Mouse (Mus musculus) lung, adult 18-20 months (tissue): ENCODE measurements around the gene Lrfn4.
A peak's percentile ranks its signal among the peaks of the same experiment; 100 is the strongest.
"Not testable (repeated sequence)": the region's sequence is repeated elsewhere in the genome, so short reads cannot be mapped to it uniquely, and the experiment has no call there.

Experiments used
- DNase-seq, 2 experiments: peaks; one replicate each; pipeline ENCODE4 v3.0.0; 2022; ENCODE audit warnings: mixed read lengths in 2 of 2

Lrfn4 gene

GRCm38 (mm10) chr19:4610109-4610508 lies 5.4 kb downstream of the Lrfn4 start:
- DNase-seq, result peak; percentile 47 to 63

GRCm38 (mm10) chr19:4608511-4608910 lies 7.0 kb downstream of the Lrfn4 start:
- DNase-seq, result no peak

- DNase-seq, result no peak
Observed at GRCm38 (mm10) chr19:4607406-4607805, 8.1 kb downstream of the Lrfn4 start.

GRCm38 (mm10) chr19:4605654-4606053 lies 9.8 kb downstream of the Lrfn4 start:
- DNase-seq, result no peak

GRCm38 (mm10) chr19:4603801-4604723 lies 11.4 kb downstream of the Lrfn4 start:
- DNase-seq, result peak; percentile 71 to 79

GRCm38 (mm10) chr19:4602459-4602858 lies 13.0 kb downstream of the Lrfn4 start:
- no peak for DNase-seq

GRCm38 (mm10) chr19:4596071-4596470 lies 19.4 kb downstream of the Lrfn4 start:
- no peak for DNase-seq

- no peak for DNase-seq
Observed at GRCm38 (mm10) chr19:4593792-4594522, 21.5 kb downstream of the Lrfn4 start.

- DNase-seq, result peak; percentile 42 to 63
Observed at GRCm38 (mm10) chr19:4590025-4590424, 25.4 kb downstream of the Lrfn4 start.

- peak in 1 of 2 experiments; percentile 21 for DNase-seq
Observed at GRCm38 (mm10) chr19:4589081-4589480, 26.4 kb downstream of the Lrfn4 start.

- DNase-seq, result no peak
Observed at GRCm38 (mm10) chr19:4588430-4588829, 27.0 kb downstream of the Lrfn4 start.

GRCm38 (mm10) chr19:4587426-4587825 lies 28.0 kb downstream of the Lrfn4 start:
- DNase-seq, result no peak

- DNase-seq, result not testable (repeated sequence)
Observed at GRCm38 (mm10) chr19:4586783-4587182, 28.7 kb downstream of the Lrfn4 start.

GRCm38 (mm10) chr19:4583856-4584255 lies 31.6 kb downstream of the Lrfn4 start:
- DNase-seq, result no peak

- no peak for DNase-seq
Observed at GRCm38 (mm10) chr19:4579296-4579695, 36.2 kb downstream of the Lrfn4 start.

GRCm38 (mm10) chr19:4578799-4579198 lies 36.7 kb downstream of the Lrfn4 start:
- DNase-seq, result peak; percentile 52 to 59

GRCm38 (mm10) chr19:4573241-4573640 lies 42.2 kb downstream of the Lrfn4 start:
- no peak for DNase-seq

- peak in 1 of 2 experiments; percentile 37 for DNase-seq
Observed at GRCm38 (mm10) chr19:4572467-4572866, 43.0 kb downstream of the Lrfn4 start.

GRCm38 (mm10) chr19:4572061-4572460 lies 43.4 kb downstream of the Lrfn4 start:
- DNase-seq, result no peak

- no peak for DNase-seq
Observed at GRCm38 (mm10) chr19:4571658-4572057, 43.8 kb downstream of the Lrfn4 start.

GRCm38 (mm10) chr19:4570815-4571214 lies 44.7 kb downstream of the Lrfn4 start:
- no peak for DNase-seq

- DNase-seq, result no peak
Observed at GRCm38 (mm10) chr19:4570237-4570613, 45.2 kb downstream of the Lrfn4 start.

- peak; percentile 68 to 84 for DNase-seq
Observed at GRCm38 (mm10) chr19:4569356-4570236, 45.9 kb downstream of the Lrfn4 start.
